Mouse (Mus musculus): ENCODE results near the gene Gm20388. TPM values are rescaled to one million over a fixed set of nuclear protein-coding genes. Genes with fewer than 3 reads are reported as not detected.

Gm20388 gene
- polyA plus RNA-seq, 1 experiment: 28.1 TPM

DNA sequence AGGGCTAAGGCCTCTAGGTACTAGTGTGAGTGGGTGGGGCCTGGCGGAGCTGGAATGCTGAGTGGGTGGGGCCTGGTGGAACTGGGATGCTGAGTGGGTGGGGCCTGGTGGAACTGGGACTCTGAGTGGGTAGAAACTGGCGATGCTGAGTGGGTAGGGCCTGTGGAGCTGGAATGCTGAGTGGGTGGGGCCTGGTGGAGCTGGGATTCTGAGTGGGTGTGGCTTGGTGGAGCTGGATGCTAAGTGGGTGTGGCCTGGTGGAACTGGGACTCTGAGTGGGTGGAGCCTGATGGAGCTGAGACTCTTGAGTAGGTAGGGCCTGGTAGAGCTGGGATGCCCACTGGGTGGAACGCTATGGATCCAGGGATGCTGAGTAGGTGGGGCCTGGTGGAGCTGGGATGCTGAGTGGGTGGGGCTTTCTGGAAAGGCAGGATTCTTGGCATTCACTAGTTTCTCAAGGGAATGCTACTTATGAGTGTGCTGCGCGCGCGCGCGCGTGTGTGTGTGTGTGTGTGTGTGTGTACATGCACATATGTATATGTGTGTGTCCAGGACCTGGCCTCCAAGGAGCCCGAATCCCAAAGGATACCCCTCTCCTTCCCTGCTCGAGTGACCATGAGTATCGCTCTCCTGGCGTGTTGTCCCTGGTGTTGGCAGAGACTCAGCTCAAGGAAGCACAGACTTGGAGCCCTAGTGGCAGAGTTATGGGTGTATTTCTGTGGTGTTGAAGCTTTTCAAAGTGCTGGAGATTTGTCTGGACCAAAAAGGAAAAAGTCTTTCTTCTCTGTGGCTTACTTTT, 608.3 kb downstream of the Gm20388 start:
- TF ChIP-seq EP300 (IDR thresholded peaks at IDR 0.05; ENCODE audit: insufficient read depth, low read depth, low read length) (0 out of 2 replicates have a peak, but pooled peaks have one; percentile 9), CTCF (IDR thresholded peaks at IDR 0.05; ENCODE audit: low read depth, low read length) (no peak), POLR2A (IDR thresholded peaks at IDR 0.05; ENCODE audit: insufficient read depth, low read length) (no peak)
- H3K4me1 ChIP-seq (ENCODE audit: control insufficient read depth, insufficient read depth, low read length): peaks cover 23% of the 10 kb centered on the region
- no peak overlapping the region for H3K4me3 ChIP-seq (ENCODE audit: low read depth, low read length)
- no peaks in the 10 kb centered on the region for H3K36me3 ChIP-seq (ENCODE audit: control insufficient read depth, insufficient read depth, low read length, poor library complexity, severe bottlenecking)
- H3K9me3 ChIP-seq (replicated peaks; ENCODE audit: control insufficient read depth, insufficient read depth, low read length, poor library complexity, severe bottlenecking): no peaks in the 10 kb centered on the region
- H3K27ac ChIP-seq (ENCODE audit: insufficient read depth, low read length): peak overlapping the region; percentile 67
- H3K9ac ChIP-seq (ENCODE audit: low read depth, poor library complexity, severe bottlenecking): no peak overlapping the region
- H3K27me3 ChIP-seq (ENCODE audit: control insufficient read depth, insufficient read depth, low read length, poor library complexity, severe bottlenecking): no peaks in the 10 kb centered on the region

DNA sequence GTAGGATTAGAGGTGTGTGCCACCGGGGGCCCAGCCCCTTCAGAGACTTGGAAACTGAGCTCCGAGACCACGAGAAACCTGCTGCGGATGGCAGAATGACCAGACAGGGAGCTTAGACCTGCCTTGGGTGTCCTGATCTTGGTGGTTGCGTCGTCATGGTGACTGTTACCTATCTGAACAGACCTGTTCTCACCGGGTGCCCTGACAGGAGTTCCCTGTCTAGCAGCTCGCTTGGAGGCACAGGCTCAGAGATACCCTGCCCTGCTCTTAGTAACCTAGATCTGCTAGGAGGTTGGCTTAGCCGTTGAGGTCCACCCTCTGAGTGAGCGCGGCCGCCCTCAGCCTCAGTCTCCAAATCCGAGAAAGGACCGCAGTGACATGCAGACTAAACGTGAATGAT, 609.6 kb downstream of the Gm20388 start:
- TF ChIP-seq POLR2A (IDR thresholded peaks at IDR 0.05; ENCODE audit: insufficient read depth, low read length) (no peak), CTCF (IDR thresholded peaks at IDR 0.05; ENCODE audit: low read depth, low read length) (no peak), EP300 (IDR thresholded peaks at IDR 0.05; ENCODE audit: insufficient read depth, low read depth, low read length) (no peak)
- H3K36me3 ChIP-seq (ENCODE audit: control insufficient read depth, insufficient read depth, low read length, poor library complexity, severe bottlenecking): no peaks in the 10 kb centered on the region
- peak overlapping the region; percentile 7; the same call in 1 of the 2 replicates for H3K27ac ChIP-seq (ENCODE audit: insufficient read depth, low read length)
- H3K4me3 ChIP-seq (ENCODE audit: low read depth, low read length): no peak overlapping the region
- H3K4me1 ChIP-seq (ENCODE audit: control insufficient read depth, insufficient read depth, low read length): peaks cover 23% of the 10 kb centered on the region
- H3K27me3 ChIP-seq (ENCODE audit: control insufficient read depth, insufficient read depth, low read length, poor library complexity, severe bottlenecking): no peaks in the 10 kb centered on the region
- H3K9ac ChIP-seq (ENCODE audit: low read depth, poor library complexity, severe bottlenecking): peak overlapping the region; percentile 9
- no peaks in the 10 kb centered on the region for H3K9me3 ChIP-seq (replicated peaks; ENCODE audit: control insufficient read depth, insufficient read depth, low read length, poor library complexity, severe bottlenecking)

DNA sequence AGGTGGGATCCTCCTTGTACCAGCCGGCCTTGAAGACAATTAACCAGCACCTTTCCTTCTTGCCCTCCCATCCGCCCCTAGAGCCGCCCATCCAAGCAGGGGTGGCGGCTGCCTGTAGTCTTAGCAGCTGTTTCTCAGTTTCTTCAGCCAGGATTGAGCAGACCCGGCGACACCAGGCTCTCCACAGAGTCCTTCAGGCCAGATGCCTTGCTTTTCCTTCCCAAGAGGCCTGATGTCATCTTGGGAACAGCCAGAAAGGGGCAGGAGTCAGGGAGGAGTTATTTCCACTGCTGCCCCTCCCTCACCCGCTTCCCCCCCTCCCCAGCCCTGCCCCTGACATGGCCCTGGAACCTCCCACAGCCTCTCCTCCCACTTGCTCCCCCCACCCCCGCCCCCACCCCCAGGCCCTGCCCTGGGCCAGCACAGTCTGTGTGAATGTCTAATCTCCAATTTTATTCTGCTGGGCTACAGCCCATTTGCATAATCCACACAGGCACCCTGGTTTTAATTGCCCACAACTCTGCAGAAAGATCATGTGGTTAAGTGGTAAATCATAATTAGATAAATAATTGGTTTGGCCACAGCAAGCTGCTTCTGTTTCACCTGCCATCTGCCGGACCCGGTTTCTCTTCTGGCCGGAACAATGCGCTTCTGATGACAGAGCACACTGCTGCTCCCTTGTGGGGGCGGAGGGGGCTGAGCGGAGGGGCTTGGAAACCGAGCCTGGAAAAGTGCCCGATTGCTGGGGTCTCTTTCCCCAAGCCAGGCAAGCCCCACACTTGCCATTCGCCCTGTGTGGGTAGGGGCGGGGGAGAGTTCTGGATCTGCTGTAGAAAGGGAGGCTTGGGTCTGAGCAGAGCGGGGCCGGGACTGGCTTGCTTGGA, 610.3 kb downstream of the Gm20388 start:
- peak overlapping the region; percentile 13; the same call in 1 of the 2 replicates for H3K4me3 ChIP-seq (ENCODE audit: low read depth, low read length)
- peak overlapping the region; percentile 55 for H3K9ac ChIP-seq (ENCODE audit: low read depth, poor library complexity, severe bottlenecking)
- peaks cover 27% of the 10 kb centered on the region for H3K4me1 ChIP-seq (ENCODE audit: control insufficient read depth, insufficient read depth, low read length)
- TF ChIP-seq POLR2A (IDR thresholded peaks at IDR 0.05; ENCODE audit: insufficient read depth, low read length) (no peak), EP300 (IDR thresholded peaks at IDR 0.05; ENCODE audit: insufficient read depth, low read depth, low read length) (0 out of 2 replicates have a peak, but pooled peaks have one; percentile 28), CTCF (IDR thresholded peaks at IDR 0.05; ENCODE audit: low read depth, low read length) (peak; percentile 48)
- no peaks in the 10 kb centered on the region for H3K9me3 ChIP-seq (replicated peaks; ENCODE audit: control insufficient read depth, insufficient read depth, low read length, poor library complexity, severe bottlenecking)
- H3K36me3 ChIP-seq (ENCODE audit: control insufficient read depth, insufficient read depth, low read length, poor library complexity, severe bottlenecking): no peaks in the 10 kb centered on the region
- no peaks in the 10 kb centered on the region for H3K27me3 ChIP-seq (ENCODE audit: control insufficient read depth, insufficient read depth, low read length, poor library complexity, severe bottlenecking)
- peak overlapping the region; percentile 11; the same call in 1 of the 2 replicates for H3K27ac ChIP-seq (ENCODE audit: insufficient read depth, low read length)

DNA sequence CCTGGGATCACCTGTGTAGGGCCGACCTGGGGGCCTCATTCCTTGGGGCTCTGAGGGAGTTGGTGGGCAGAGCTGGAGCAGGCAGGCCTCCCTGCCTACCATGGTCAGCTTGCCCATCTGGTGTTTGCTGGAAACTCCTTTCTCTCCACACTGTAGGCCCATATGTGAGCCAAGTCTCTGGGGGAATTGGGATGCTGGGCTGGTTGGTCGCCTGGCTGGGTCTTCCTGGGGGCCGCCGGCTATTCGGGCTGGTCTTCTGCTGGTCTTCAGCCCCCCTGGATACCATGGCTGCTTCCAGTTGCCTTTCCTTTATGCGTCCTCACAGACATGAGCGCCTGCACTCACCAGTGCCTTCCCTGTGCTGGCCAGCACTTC, 610.9 kb downstream of the Gm20388 start:
- Histone ChIP-seq H3K27me3 (ENCODE audit: control insufficient read depth, insufficient read depth, low read length, poor library complexity, severe bottlenecking) (no peaks in the 10 kb centered on the region), H3K27ac (ENCODE audit: insufficient read depth, low read length) (peak overlapping the region; percentile 11; the same call in 1 of the 2 replicates), H3K4me3 (ENCODE audit: low read depth, low read length) (peak overlapping the region; percentile 13; the same call in 1 of the 2 replicates)

DNA sequence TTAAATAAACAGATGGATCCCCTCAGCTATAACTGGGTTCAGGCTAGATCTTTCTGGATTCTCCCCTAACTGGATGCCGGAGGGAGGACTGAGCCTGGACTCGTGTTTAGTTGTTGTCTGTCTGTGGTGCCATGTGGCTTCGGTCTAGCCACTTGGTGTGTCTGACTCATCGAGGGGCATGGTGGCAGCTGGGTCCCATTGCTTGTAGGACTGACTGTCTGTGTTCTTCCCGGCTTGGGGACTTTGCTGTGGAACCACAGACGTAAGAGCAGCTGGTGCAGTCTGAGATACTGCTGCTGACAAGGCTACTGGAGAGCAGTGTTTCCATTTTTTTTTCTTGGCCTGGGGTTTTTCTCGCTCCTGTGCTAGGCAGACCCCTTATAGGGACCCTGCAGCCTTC, 613.0 kb downstream of the Gm20388 start:
- H3K4me1 ChIP-seq (ENCODE audit: control insufficient read depth, insufficient read depth, low read length): peaks cover 30% of the 10 kb centered on the region
- no peak overlapping the region for H3K27ac ChIP-seq (ENCODE audit: insufficient read depth, low read length)
- H3K4me3 ChIP-seq (ENCODE audit: low read depth, low read length): no peak overlapping the region
- no peaks in the 10 kb centered on the region for H3K9me3 ChIP-seq (replicated peaks; ENCODE audit: control insufficient read depth, insufficient read depth, low read length, poor library complexity, severe bottlenecking)
- H3K9ac ChIP-seq (ENCODE audit: low read depth, poor library complexity, severe bottlenecking): no peak overlapping the region
- no peaks in the 10 kb centered on the region for H3K36me3 ChIP-seq (ENCODE audit: control insufficient read depth, insufficient read depth, low read length, poor library complexity, severe bottlenecking)
- no peaks in the 10 kb centered on the region for H3K27me3 ChIP-seq (ENCODE audit: control insufficient read depth, insufficient read depth, low read length, poor library complexity, severe bottlenecking)
- TF ChIP-seq CTCF (IDR thresholded peaks at IDR 0.05; ENCODE audit: low read depth, low read length) (no peak), EP300 (IDR thresholded peaks at IDR 0.05; ENCODE audit: insufficient read depth, low read depth, low read length) (no peak), POLR2A (IDR thresholded peaks at IDR 0.05; ENCODE audit: insufficient read depth, low read length) (no peak)

More for the DNA sequence above, 610.9 kb downstream of the Gm20388 start:
- TF ChIP-seq POLR2A (IDR thresholded peaks at IDR 0.05; ENCODE audit: insufficient read depth, low read length) (no peak), CTCF (IDR thresholded peaks at IDR 0.05; ENCODE audit: low read depth, low read length) (no peak), EP300 (IDR thresholded peaks at IDR 0.05; ENCODE audit: insufficient read depth, low read depth, low read length) (no peak)
- Histone ChIP-seq H3K36me3 (ENCODE audit: control insufficient read depth, insufficient read depth, low read length, poor library complexity, severe bottlenecking) (no peaks in the 10 kb centered on the region), H3K9ac (ENCODE audit: low read depth, poor library complexity, severe bottlenecking) (peak overlapping the region; percentile 55), H3K4me1 (ENCODE audit: control insufficient read depth, insufficient read depth, low read length) (peaks cover 32% of the 10 kb centered on the region), H3K9me3 (replicated peaks; ENCODE audit: control insufficient read depth, insufficient read depth, low read length, poor library complexity, severe bottlenecking) (no peaks in the 10 kb centered on the region)

Measured in ES-Bruce4 (cell line).